17 mouse cellular contexts compared by ENCODE assay signal in the genomic region with DNA sequence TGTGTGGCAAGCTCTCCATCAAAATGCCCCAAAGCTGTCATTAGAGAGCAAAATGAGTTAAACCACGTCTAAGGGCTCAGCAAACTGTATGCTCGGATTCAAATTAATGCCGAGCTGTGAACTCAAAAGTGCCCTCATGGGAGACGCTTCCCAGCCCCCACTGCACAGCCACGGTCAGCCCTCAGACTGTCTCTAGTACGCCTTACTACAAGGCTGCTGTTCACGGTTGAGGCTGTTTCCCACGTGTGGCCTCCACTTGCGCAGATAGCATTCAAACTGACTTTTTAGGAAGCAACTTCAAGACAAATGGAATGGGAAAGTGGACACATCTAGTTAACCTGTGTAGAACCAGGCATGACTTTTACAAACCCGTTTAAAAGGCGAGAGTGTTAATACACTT.
DNase-seq lines count a peak whose midpoint lies in the region; ATAC-seq lines count a peak whose summit lies in the region.
"Had no signal": no experiment of that assay in that cellular context is flagged by ENCODE, and none has a peak within 500 bp of the region (broad histone marks: within the 10 kb centered on the region; RNA-seq: fewer than 3 reads in every experiment).

No protein-coding gene starts in this region.

- H3K27me3 ChIP-seq in kidney, embryonic 15.5 days: no peaks in the 10 kb centered on the region
- no peaks in the 10 kb centered on the region for H3K27me3 ChIP-seq in hindbrain, embryonic 15.5 days
- H3K27me3 ChIP-seq: embryonic facial prominence, embryonic 15.5 days; forebrain, embryonic 15.5 days; neural tube, embryonic 12.5 days had no signal

- no peak for DNase-seq in kidney, postnatal 14 days
- DNase-seq in ES-CJ7 (ENCODE audit: low read depth, low spot score): peak; percentile 66
- DNase-seq in ZHBTc4 (ENCODE audit: low read depth, low spot score): peak; percentile 47
- no peak for DNase-seq in c-Kit-positive CD71-positive TER-119-positive erythroid progenitor cells, embryonic 14.5 days (ENCODE audit: low spot score)
- DNase-seq in gastrocnemius, postnatal 36 days: no peak
- no peak for DNase-seq in thymus, postnatal 14 days
- DNase-seq: cerebellum, adult 2 months; heart, postnatal 10 days; lung, adult 18-20 months; thymus, adult 18-20 months had no signal

- peak overlapping the region; percentile 19; the same call in 1 of the 2 replicates for H3K4me2 ChIP-seq in kidney, embryonic 15.5 days
- H3K4me2 ChIP-seq in hindbrain, embryonic 15.5 days: no peak overlapping the region
- H3K4me2 ChIP-seq: embryonic facial prominence, embryonic 15.5 days; forebrain, embryonic 15.5 days; neural tube, embryonic 12.5 days had no signal

- peak; percentile 71; the same call in 1 of the 2 replicates for ATAC-seq in kidney, embryonic 15.5 days (replicated peaks; ENCODE audit: low FRiP score)
- 0 out of 2 replicates have a peak, but pooled peaks have one; percentile 34 for ATAC-seq in hindbrain, embryonic 15.5 days (ENCODE audit: low FRiP score, low read depth)
- ATAC-seq: forebrain, embryonic 15.5 days; intestine, postnatal 0 days had no signal

- no peak overlapping the region for H3K9ac ChIP-seq in kidney, embryonic 15.5 days
- H3K9ac ChIP-seq in hindbrain, embryonic 15.5 days: no peak overlapping the region
- H3K9ac ChIP-seq: embryonic facial prominence, embryonic 15.5 days; forebrain, embryonic 15.5 days; neural tube, embryonic 12.5 days had no signal

- intact Hi-C loops in gastrocnemius, postnatal 36 days (cut with DNase I): no loop called here

- WGBS in kidney, embryonic 15.5 days: 13% methylated on average over 11 of the region's 11 CpGs
- 39% methylated on average over 11 of the region's 11 CpGs for WGBS in hindbrain, embryonic 15.5 days

- H3K9me3 ChIP-seq in kidney, embryonic 15.5 days (replicated peaks): no peaks in the 10 kb centered on the region
- H3K9me3 ChIP-seq in hindbrain, embryonic 15.5 days: no peaks in the 10 kb centered on the region
- H3K9me3 ChIP-seq: embryonic facial prominence, embryonic 15.5 days; forebrain, embryonic 15.5 days; neural tube, embryonic 12.5 days had no signal

- peaks cover 4% of the 10 kb centered on the region for H3K4me1 ChIP-seq in kidney, embryonic 15.5 days
- 0 out of 2 replicates have a peak, but pooled peaks cover 5% of the 10 kb centered on the region for H3K4me1 ChIP-seq in hindbrain, embryonic 15.5 days (replicated peaks)
- H3K4me1 ChIP-seq: embryonic facial prominence, embryonic 15.5 days; forebrain, embryonic 15.5 days had no signal

- no peak overlapping the region for H3K4me3 ChIP-seq in kidney, embryonic 15.5 days (replicated peaks)
- H3K4me3 ChIP-seq in hindbrain, embryonic 15.5 days: no peak overlapping the region
- H3K4me3 ChIP-seq: embryonic facial prominence, embryonic 15.5 days; forebrain, embryonic 15.5 days; neural tube, embryonic 12.5 days had no signal

- H3K36me3 ChIP-seq in kidney, embryonic 15.5 days: no peaks in the 10 kb centered on the region
- no peaks in the 10 kb centered on the region for H3K36me3 ChIP-seq in hindbrain, embryonic 15.5 days
- H3K36me3 ChIP-seq: embryonic facial prominence, embryonic 15.5 days; forebrain, embryonic 15.5 days; neural tube, embryonic 12.5 days had no signal

- H3K27ac ChIP-seq in kidney, embryonic 15.5 days: no peak overlapping the region
- H3K27ac ChIP-seq in hindbrain, embryonic 15.5 days (replicated peaks): no peak overlapping the region
- H3K27ac ChIP-seq: embryonic facial prominence, embryonic 15.5 days; forebrain, embryonic 15.5 days; macrophage; neural tube, embryonic 12.5 days had no signal

Comparison
In these comparisons a context has a peak if more than half of its experiments do, and no peak if none do; other contexts are left out.
1. DNase-seq: peak in ES-CJ7 (single experiment) and ZHBTc4 (single experiment); none in kidney, postnatal 14 days (single experiment), c-Kit-positive CD71-positive TER-119-positive erythroid progenitor cells, embryonic 14.5 days (single experiment), gastrocnemius, postnatal 36 days (0 of 2) and thymus, postnatal 14 days (single experiment).